Comparison of ENCODE assay signal across 10 mouse cellular contexts in genomic region chr8:70703287-70703686, GRCm38 (mm10). TPM values are rescaled to one million over a fixed set of nuclear protein-coding genes. Genes with fewer than 3 reads are reported as not detected.
DNase-seq lines count a peak whose midpoint lies in the region; ATAC-seq lines count a peak whose summit lies in the region.
"Had no signal": no experiment of that assay in that cellular context is flagged by ENCODE, and none has a peak within 500 bp of the region (broad histone marks: within the 10 kb centered on the region; RNA-seq: fewer than 3 reads in every experiment).

Iqcn (plus strand) TSS chr8:70703457.

- no peak for DNase-seq in heart, embryonic 10.5 days (ENCODE audit: low spot score)
- no peak for DNase-seq in neural tube, embryonic 11.5 days (ENCODE audit: low spot score)
- DNase-seq in neural tube, embryonic 10.5 days (ENCODE audit: extremely low spot score, low spot score) = no peak
- DNase-seq in frontal cortex, postnatal 25 days (ENCODE audit: low spot score in 2 of 2) = no peak
- no peak for DNase-seq in adrenal gland, postnatal 36 days
- DNase-seq: thymus, postnatal 4 days had no signal

- no peaks in the 10 kb centered on the region for H3K27me3 ChIP-seq in heart, embryonic 13.5 days (replicated peaks)
- no peaks in the 10 kb centered on the region for H3K27me3 ChIP-seq in heart, embryonic 10.5 days (ENCODE audit: insufficient read depth, poor library complexity, severe bottlenecking)
- H3K27me3 ChIP-seq in neural tube, embryonic 11.5 days (ENCODE audit: control insufficient read depth, insufficient read depth, low read length) = no peaks in the 10 kb centered on the region
- H3K27me3 ChIP-seq in intestine, embryonic 16.5 days (replicated peaks; ENCODE audit: control insufficient read depth, insufficient read depth, low read length) = no peaks in the 10 kb centered on the region
- H3K27me3 ChIP-seq in stomach, embryonic 16.5 days (ENCODE audit: control insufficient read depth, insufficient read depth, low read length) = no peaks in the 10 kb centered on the region

- no peaks in the 10 kb centered on the region for H3K9me3 ChIP-seq in heart, embryonic 13.5 days
- H3K9me3 ChIP-seq in heart, embryonic 10.5 days = no peaks in the 10 kb centered on the region
- H3K9me3 ChIP-seq in neural tube, embryonic 11.5 days (ENCODE audit: control insufficient read depth, low read length) = no peaks in the 10 kb centered on the region
- no peaks in the 10 kb centered on the region for H3K9me3 ChIP-seq in intestine, embryonic 16.5 days (ENCODE audit: control insufficient read depth, low read length)
- no peaks in the 10 kb centered on the region for H3K9me3 ChIP-seq in stomach, embryonic 16.5 days (replicated peaks; ENCODE audit: control insufficient read depth, low read length)

- H3K9ac ChIP-seq in heart, embryonic 13.5 days = peak within 1 kb of the TSS; percentile 58
- H3K9ac ChIP-seq in neural tube, embryonic 11.5 days (ENCODE audit: low read length) = no peak within 1 kb of the TSS
- H3K9ac ChIP-seq in intestine, embryonic 16.5 days (ENCODE audit: low read depth, low read length) = no peak within 1 kb of the TSS
- H3K9ac ChIP-seq in stomach, embryonic 16.5 days (ENCODE audit: low read length) = peak within 1 kb of the TSS; percentile 5; the same call in 1 of the 2 replicates

- H3K4me3 ChIP-seq in heart, embryonic 13.5 days = no peak within 1 kb of the TSS; the same call in 1 of the 2 replicates
- no peak within 1 kb of the TSS for H3K4me3 ChIP-seq in heart, embryonic 10.5 days
- H3K4me3 ChIP-seq in neural tube, embryonic 11.5 days (ENCODE audit: low read depth, low read length) = peak within 1 kb of the TSS; percentile 10
- no peak within 1 kb of the TSS for H3K4me3 ChIP-seq in intestine, embryonic 16.5 days (ENCODE audit: low read length)
- H3K4me3 ChIP-seq in stomach, embryonic 16.5 days (replicated peaks; ENCODE audit: low read length) = no peak within 1 kb of the TSS

- no peak for ATAC-seq in heart, embryonic 13.5 days (ENCODE audit: extremely low read depth, insufficient number of reproducible peaks, low FRiP score, low TSS enrichment)
- no peak for ATAC-seq in neural tube, embryonic 11.5 days (ENCODE audit: insufficient read depth, low FRiP score, low TSS enrichment)
- no peak for ATAC-seq in intestine, embryonic 16.5 days
- ATAC-seq in stomach, embryonic 16.5 days (ENCODE audit: insufficient read depth, low FRiP score) = no peak

- H3K4me2 ChIP-seq in heart, embryonic 13.5 days = peak within 1 kb of the TSS; percentile 87
- H3K4me2 ChIP-seq in neural tube, embryonic 11.5 days (ENCODE audit: low read depth) = peak within 1 kb of the TSS; percentile 49
- H3K4me2 ChIP-seq in intestine, embryonic 16.5 days (ENCODE audit: low read depth, low read length) = no peak within 1 kb of the TSS
- H3K4me2 ChIP-seq in stomach, embryonic 16.5 days (ENCODE audit: low read depth, low read length) = peak within 1 kb of the TSS; percentile 72; the same call in 1 of the 2 replicates

- H3K36me3 ChIP-seq in heart, embryonic 13.5 days = peaks cover 28% of the 10 kb centered on the region
- H3K36me3 ChIP-seq in heart, embryonic 10.5 days = peaks cover 8% of the 10 kb centered on the region; the same call in 1 of the 2 replicates
- no peaks in the 10 kb centered on the region for H3K36me3 ChIP-seq in neural tube, embryonic 11.5 days (ENCODE audit: control insufficient read depth, insufficient read depth, low read length)
- no peaks in the 10 kb centered on the region for H3K36me3 ChIP-seq in intestine, embryonic 16.5 days (ENCODE audit: control insufficient read depth, insufficient read depth, low read length)
- H3K36me3 ChIP-seq in stomach, embryonic 16.5 days (ENCODE audit: control insufficient read depth, insufficient read depth, low read length) = 0 out of 2 replicates have a peak, but pooled peaks cover 5% of the 10 kb centered on the region

- peak within 1 kb of the TSS; percentile 40; the same call in 1 of the 2 replicates for H3K27ac ChIP-seq in heart, embryonic 13.5 days (replicated peaks)
- H3K27ac ChIP-seq in heart, embryonic 10.5 days = no peak within 1 kb of the TSS
- H3K27ac ChIP-seq in neural tube, embryonic 11.5 days (ENCODE audit: low read depth, low read length) = no peak within 1 kb of the TSS
- peak within 1 kb of the TSS; percentile 31; the same call in 1 of the 2 replicates for H3K27ac ChIP-seq in intestine, embryonic 16.5 days (ENCODE audit: low read length)
- 0 out of 2 replicates have a peak within 1 kb of the TSS, but pooled peaks have one; percentile 2 for H3K27ac ChIP-seq in stomach, embryonic 16.5 days (ENCODE audit: low read length)

- H3K4me1 ChIP-seq in heart, embryonic 13.5 days = peaks cover 26% of the 10 kb centered on the region
- H3K4me1 ChIP-seq in heart, embryonic 10.5 days = peaks cover 21% of the 10 kb centered on the region
- peaks cover 9% of the 10 kb centered on the region for H3K4me1 ChIP-seq in neural tube, embryonic 11.5 days (ENCODE audit: control insufficient read depth, insufficient read depth, low read length)
- peaks cover 17% of the 10 kb centered on the region for H3K4me1 ChIP-seq in intestine, embryonic 16.5 days (ENCODE audit: control insufficient read depth, insufficient read depth, low read length)
- H3K4me1 ChIP-seq in stomach, embryonic 16.5 days (ENCODE audit: control insufficient read depth, insufficient read depth, low read length) = peaks cover 19% of the 10 kb centered on the region

- 80% methylated on average over 3 of the region's 3 CpGs for WGBS in heart, embryonic 13.5 days
- WGBS in heart, embryonic 10.5 days = 90% methylated on average over 3 of the region's 3 CpGs
- 88% methylated on average over 3 of the region's 3 CpGs for WGBS in neural tube, embryonic 11.5 days
- 88% methylated on average over 3 of the region's 3 CpGs for WGBS in intestine, embryonic 16.5 days
- 92% methylated on average over 3 of the region's 3 CpGs for WGBS in stomach, embryonic 16.5 days

RNA-seq across cellular contexts. Expression of gene Iqcn, which starts in this region (rescaled TPM):
- polyA plus RNA-seq in heart, embryonic 13.5 days (2015; fragmentation: Nextera tagmentation; extraction: Ambion mirVana) = not detected in 2 replicates
- not detected in 2 replicates for polyA plus RNA-seq in heart, embryonic 10.5 days (2016; fragmentation: Nextera tagmentation; extraction: Ambion mirVana)
- polyA plus RNA-seq in neural tube, embryonic 11.5 days (2014; fragmentation: Nextera tagmentation; extraction: Ambion mirVana) = not detected in 2 replicates
- polyA plus RNA-seq in intestine, embryonic 16.5 days (2015; fragmentation: Nextera tagmentation; extraction: Ambion mirVana) = not detected in 2 replicates
- polyA plus RNA-seq in stomach, embryonic 16.5 days (2015; fragmentation: Nextera tagmentation; extraction: Ambion mirVana) = not detected in 2 replicates
- total RNA-seq in adrenal gland, postnatal 36 days (2021) = not detected
- polyA plus RNA-seq: liver, embryonic 16.5 days had no signal

Comparison
In these comparisons a context has a peak if more than half of its experiments do, and no peak if none do; other contexts are left out.
1. H3K27ac ChIP-seq: peak in heart, embryonic 13.5 days (single experiment), intestine, embryonic 16.5 days (single experiment) and stomach, embryonic 16.5 days (single experiment); none in heart, embryonic 10.5 days (single experiment) and neural tube, embryonic 11.5 days (single experiment).
2. H3K9ac ChIP-seq: peak in heart, embryonic 13.5 days (single experiment) and stomach, embryonic 16.5 days (single experiment); none in neural tube, embryonic 11.5 days (single experiment) and intestine, embryonic 16.5 days (single experiment).